16 mouse cellular contexts compared by ENCODE assay signal in genomic region chr12:116778095-116779090, GRCm38 (mm10).
DNase-seq lines count a peak whose midpoint lies in the region; ATAC-seq and TF ChIP-seq lines count a peak whose summit lies in the region.
"Had no signal": no experiment of that assay in that cellular context is flagged by ENCODE, and none has a peak within 500 bp of the region (broad histone marks: within the 10 kb centered on the region; RNA-seq: fewer than 3 reads in every experiment).

No protein-coding gene starts in this region.

- no peak overlapping the region for H3K9ac ChIP-seq in hindbrain, embryonic 16.5 days (ENCODE audit: low read depth, low read length)
- no peak overlapping the region for H3K9ac ChIP-seq in neural tube, embryonic 11.5 days (ENCODE audit: low read length)
- no peak overlapping the region for H3K9ac ChIP-seq in hindbrain, postnatal 0 days (replicated peaks; ENCODE audit: low read length)
- H3K9ac ChIP-seq in midbrain, embryonic 14.5 days (replicated peaks; ENCODE audit: low read length): no peak overlapping the region
- H3K9ac ChIP-seq: limb, embryonic 15.5 days; stomach, embryonic 15.5 days had no signal

- peaks cover 3% of the 10 kb centered on the region; the same call in 1 of the 2 replicates for H3K27me3 ChIP-seq in hindbrain, embryonic 10.5 days (ENCODE audit: insufficient read depth, poor library complexity, severe bottlenecking)
- H3K27me3 ChIP-seq in hindbrain, embryonic 16.5 days (replicated peaks; ENCODE audit: control insufficient read depth, insufficient read depth, low read length): no peaks in the 10 kb centered on the region
- no peaks in the 10 kb centered on the region for H3K27me3 ChIP-seq in neural tube, embryonic 11.5 days (ENCODE audit: control insufficient read depth, insufficient read depth, low read length)
- no peaks in the 10 kb centered on the region for H3K27me3 ChIP-seq in hindbrain, postnatal 0 days (ENCODE audit: insufficient read depth, low read length)
- no peaks in the 10 kb centered on the region for H3K27me3 ChIP-seq in midbrain, embryonic 14.5 days (ENCODE audit: control insufficient read depth, insufficient read depth, low read length)
- H3K27me3 ChIP-seq: limb, embryonic 15.5 days; stomach, embryonic 15.5 days had no signal

- DNase-seq in hindbrain, embryonic 10.5 days (ENCODE audit: low spot score): peak; percentile 40
- no peak for DNase-seq in neural tube, embryonic 11.5 days (ENCODE audit: low spot score)
- no peak for DNase-seq in neural tube, embryonic 10.5 days (ENCODE audit: extremely low spot score, low spot score)
- no peak for DNase-seq in hindbrain, postnatal 0 days (ENCODE audit: low spot score)
- DNase-seq in midbrain, embryonic 14.5 days: peak; percentile 19
- no peak for DNase-seq in layer of hippocampus, postnatal 14 days (ENCODE audit: low spot score in 2 of 2)
- DNase-seq: cerebellum, adult 11-12 months; heart, postnatal 4 days; kidney, adult 18-20 months; thymus, postnatal 14 days had no signal

- H3K27ac ChIP-seq in hindbrain, embryonic 10.5 days: peak overlapping the region; percentile 67
- H3K27ac ChIP-seq in hindbrain, embryonic 16.5 days (ENCODE audit: low read depth, low read length): no peak overlapping the region
- 0 out of 2 replicates have a peak overlapping the region, but pooled peaks have one; percentile 3 for H3K27ac ChIP-seq in neural tube, embryonic 11.5 days (ENCODE audit: low read depth, low read length)
- no peak overlapping the region for H3K27ac ChIP-seq in hindbrain, postnatal 0 days
- 0 out of 2 replicates have a peak overlapping the region, but pooled peaks have one; percentile 9 for H3K27ac ChIP-seq in midbrain, embryonic 14.5 days (replicated peaks; ENCODE audit: low read depth, low read length)
- H3K27ac ChIP-seq: limb, embryonic 15.5 days; stomach, embryonic 15.5 days had no signal

- H3K36me3 ChIP-seq in hindbrain, embryonic 10.5 days: no peaks in the 10 kb centered on the region
- no peaks in the 10 kb centered on the region for H3K36me3 ChIP-seq in hindbrain, embryonic 16.5 days (ENCODE audit: control insufficient read depth, insufficient read depth, low read length)
- H3K36me3 ChIP-seq in neural tube, embryonic 11.5 days (ENCODE audit: control insufficient read depth, insufficient read depth, low read length): no peaks in the 10 kb centered on the region
- no peaks in the 10 kb centered on the region for H3K36me3 ChIP-seq in hindbrain, postnatal 0 days (ENCODE audit: insufficient read depth, low read length)
- no peaks in the 10 kb centered on the region for H3K36me3 ChIP-seq in midbrain, embryonic 14.5 days (ENCODE audit: control insufficient read depth, insufficient read depth, low read length)
- H3K36me3 ChIP-seq: limb, embryonic 15.5 days; stomach, embryonic 15.5 days had no signal

- H3K4me3 ChIP-seq in hindbrain, embryonic 10.5 days: no peak overlapping the region
- H3K4me3 ChIP-seq in hindbrain, embryonic 16.5 days (ENCODE audit: low read length): no peak overlapping the region
- no peak overlapping the region for H3K4me3 ChIP-seq in neural tube, embryonic 11.5 days (ENCODE audit: low read depth, low read length)
- H3K4me3 ChIP-seq in hindbrain, postnatal 0 days (ENCODE audit: low read length): no peak overlapping the region
- H3K4me3 ChIP-seq in midbrain, embryonic 14.5 days (replicated peaks; ENCODE audit: low read depth, low read length): no peak overlapping the region
- H3K4me3 ChIP-seq: limb, embryonic 15.5 days; myocyte; stomach, embryonic 15.5 days had no signal

- TF ChIP-seq CTCF in hindbrain, postnatal 0 days (IDR thresholded peaks at IDR 0.05; ENCODE audit: low read depth): no peak

- 47% methylated on average over 4 of the region's 4 CpGs for WGBS in hindbrain, embryonic 10.5 days
- WGBS in hindbrain, embryonic 16.5 days: 44% methylated on average over 4 of the region's 4 CpGs
- 56% methylated on average over 4 of the region's 4 CpGs for WGBS in neural tube, embryonic 11.5 days
- 43% methylated on average over 4 of the region's 4 CpGs for WGBS in hindbrain, postnatal 0 days
- WGBS in midbrain, embryonic 14.5 days: 30% methylated on average over 4 of the region's 4 CpGs

- no peaks in the 10 kb centered on the region for H3K9me3 ChIP-seq in hindbrain, embryonic 10.5 days
- H3K9me3 ChIP-seq in hindbrain, embryonic 16.5 days (ENCODE audit: control insufficient read depth, low read length): no peaks in the 10 kb centered on the region
- no peaks in the 10 kb centered on the region for H3K9me3 ChIP-seq in neural tube, embryonic 11.5 days (ENCODE audit: control insufficient read depth, low read length)
- H3K9me3 ChIP-seq in hindbrain, postnatal 0 days (ENCODE audit: low read length): no peaks in the 10 kb centered on the region
- H3K9me3 ChIP-seq in midbrain, embryonic 14.5 days (ENCODE audit: control insufficient read depth, low read length): no peaks in the 10 kb centered on the region
- H3K9me3 ChIP-seq: limb, embryonic 15.5 days; stomach, embryonic 15.5 days had no signal

- H3K4me1 ChIP-seq in hindbrain, embryonic 10.5 days (replicated peaks): peaks cover 21% of the 10 kb centered on the region
- no peaks in the 10 kb centered on the region for H3K4me1 ChIP-seq in hindbrain, embryonic 16.5 days (ENCODE audit: control insufficient read depth, insufficient read depth, low read depth, low read length)
- no peaks in the 10 kb centered on the region for H3K4me1 ChIP-seq in neural tube, embryonic 11.5 days (ENCODE audit: control insufficient read depth, insufficient read depth, low read length)
- H3K4me1 ChIP-seq in hindbrain, postnatal 0 days (ENCODE audit: insufficient read depth, low read length): no peaks in the 10 kb centered on the region
- H3K4me1 ChIP-seq in midbrain, embryonic 14.5 days (ENCODE audit: control insufficient read depth, insufficient read depth, low read length): no peaks in the 10 kb centered on the region
- H3K4me1 ChIP-seq: limb, embryonic 15.5 days; stomach, embryonic 15.5 days had no signal

- H3K4me2 ChIP-seq in hindbrain, embryonic 16.5 days (ENCODE audit: low read length): no peak overlapping the region
- H3K4me2 ChIP-seq in neural tube, embryonic 11.5 days (ENCODE audit: low read depth): no peak overlapping the region
- no peak overlapping the region for H3K4me2 ChIP-seq in hindbrain, postnatal 0 days (ENCODE audit: low read depth, low read length)
- no peak overlapping the region for H3K4me2 ChIP-seq in midbrain, embryonic 14.5 days (ENCODE audit: low read length)
- H3K4me2 ChIP-seq: heart, embryonic 11.5 days; limb, embryonic 15.5 days; stomach, embryonic 15.5 days had no signal

- no peak for ATAC-seq in hindbrain, embryonic 16.5 days
- no peak for ATAC-seq in neural tube, embryonic 11.5 days (ENCODE audit: insufficient read depth, low FRiP score, low TSS enrichment)
- peak; percentile 58; the same call in 1 of the 2 replicates for ATAC-seq in hindbrain, postnatal 0 days
- ATAC-seq in midbrain, embryonic 14.5 days (ENCODE audit: low FRiP score, low TSS enrichment): no peak; the same call in 1 of the 2 replicates
- no peak for ATAC-seq in granulocyte monocyte progenitor cell, adult 5-6 weeks (replicated peaks; ENCODE audit: poor library complexity, severe bottlenecking)

Comparison
In these comparisons a context has a peak if more than half of its experiments do, and no peak if none do; other contexts are left out.
1. DNase-seq: peak in hindbrain, embryonic 10.5 days (single experiment) and midbrain, embryonic 14.5 days (single experiment); none in neural tube, embryonic 11.5 days (single experiment), neural tube, embryonic 10.5 days (single experiment), hindbrain, postnatal 0 days (single experiment) and layer of hippocampus, postnatal 14 days (0 of 2).
2. H3K27ac ChIP-seq: peak in hindbrain, embryonic 10.5 days (single experiment), neural tube, embryonic 11.5 days (single experiment) and midbrain, embryonic 14.5 days (single experiment); none in hindbrain, embryonic 16.5 days (single experiment) and hindbrain, postnatal 0 days (single experiment).